Mouse (Mus musculus) thymus, postnatal 10 days (tissue): ENCODE measurements around the gene Cyp2b13.
"Not testable (repeated sequence)": the region's sequence is repeated elsewhere in the genome, so short reads cannot be mapped to it uniquely, and the experiment has no call there.

Experiments used
- DNase-seq, 2 experiments: peaks; one replicate each; pipeline ENCODE4 v3.0.0; 2021; ENCODE audit warnings: low spot score in 2 of 2

Cyp2b13 gene

DNA sequence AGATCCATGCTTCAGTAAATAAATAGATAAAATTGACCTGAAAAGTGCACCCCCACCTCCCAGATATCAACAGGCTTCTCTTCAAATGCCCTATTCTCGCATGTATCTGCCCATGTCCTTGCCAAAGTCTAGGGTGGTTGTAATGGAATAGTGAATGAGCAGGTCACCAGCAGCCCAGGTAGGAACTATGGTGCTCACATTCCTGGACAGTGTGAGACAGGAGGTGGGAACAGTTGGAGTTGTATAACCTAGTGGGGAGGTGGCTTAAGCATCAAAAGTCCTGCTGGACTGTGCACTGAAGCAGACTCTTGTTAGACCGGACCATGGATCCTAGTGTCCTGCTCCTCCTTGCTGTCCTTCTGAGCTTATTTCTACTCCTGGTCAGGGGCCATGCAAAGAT, at the start of gene Cyp2b13:
TSS of gene Cyp2b13 (plus strand) at position 301 of the 400 bp plus-strand sequence.
- not testable (repeated sequence) for DNase-seq

DNA sequence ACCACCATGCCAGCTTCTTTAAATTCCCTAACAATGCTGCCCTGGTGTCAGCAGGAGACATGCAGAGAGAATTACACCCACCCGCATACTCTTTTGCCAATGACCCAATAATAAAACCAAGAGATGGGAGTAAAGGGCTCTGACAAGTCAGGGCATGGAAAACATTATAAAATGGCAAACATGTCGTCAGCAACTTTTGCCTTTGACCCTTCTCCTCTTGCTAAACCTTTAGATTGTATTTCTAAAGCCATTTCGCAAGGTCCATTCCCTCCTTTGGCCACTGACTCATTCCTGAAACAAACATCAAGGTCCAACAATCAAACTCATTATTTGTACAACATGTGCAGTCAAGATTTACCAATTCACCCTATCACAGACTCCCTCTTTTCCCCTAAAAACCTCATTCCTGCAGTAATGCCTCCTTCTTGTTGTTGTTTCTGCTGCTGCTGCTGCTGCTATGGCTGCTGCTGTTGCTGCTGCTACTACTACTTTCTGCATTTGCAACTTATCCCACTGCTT, 41.4 kb upstream of the Cyp2b13 start:
- DNase-seq = not testable (repeated sequence)

GRCm38 (mm10) chr7:26054885-26055630, 6.2 kb upstream of the Cyp2b13 start:
- not testable (repeated sequence) for DNase-seq

GRCm38 (mm10) chr7:26071677-26072076, 10.4 kb downstream of the Cyp2b13 start:
- not testable (repeated sequence) for DNase-seq

DNA sequence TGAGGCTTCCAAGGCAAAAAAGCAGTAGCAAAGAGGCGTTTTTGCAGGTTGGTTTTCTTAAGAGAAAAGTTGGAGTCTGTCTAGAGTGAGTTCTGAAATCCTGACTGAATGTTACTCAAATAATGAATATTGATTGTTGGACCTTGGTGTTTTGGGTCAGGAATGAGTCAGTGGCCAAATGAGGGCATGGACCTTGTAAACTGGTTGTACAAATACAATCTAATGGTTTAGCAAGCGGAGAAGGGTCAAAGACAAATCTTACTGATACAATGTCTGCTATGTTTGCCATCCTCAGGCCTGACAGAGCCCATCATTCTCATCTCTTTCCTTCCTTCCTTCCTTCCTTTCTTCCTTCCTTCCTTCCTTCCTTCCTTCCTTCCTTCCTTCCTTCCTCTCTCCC, 21.3 kb downstream of the Cyp2b13 start:
- DNase-seq = no peak

- DNase-seq = no peak
Measured at GRCm38 (mm10) chr7:26087391-26087790, 26.1 kb downstream of the Cyp2b13 start.

DNA sequence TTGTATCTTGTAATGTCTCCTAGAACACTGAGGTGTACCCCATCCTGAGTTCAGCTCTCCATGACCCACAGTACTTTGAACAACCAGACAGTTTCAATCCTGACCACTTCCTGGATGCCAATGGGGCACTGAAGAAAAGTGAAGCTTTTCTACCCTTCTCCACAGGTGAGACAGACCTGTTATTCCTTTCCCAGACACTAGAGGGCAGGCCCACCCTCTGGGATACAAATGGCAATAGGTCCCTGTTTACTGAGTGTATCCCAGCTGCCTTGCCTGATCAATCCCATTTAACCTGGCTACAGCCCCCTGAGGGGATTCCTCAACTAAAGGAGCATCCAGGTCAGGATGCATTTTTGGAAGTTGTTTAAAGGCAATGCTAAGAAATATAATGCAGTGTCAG, 27.3 kb downstream of the Cyp2b13 start:
- not testable (repeated sequence) for DNase-seq

DNA sequence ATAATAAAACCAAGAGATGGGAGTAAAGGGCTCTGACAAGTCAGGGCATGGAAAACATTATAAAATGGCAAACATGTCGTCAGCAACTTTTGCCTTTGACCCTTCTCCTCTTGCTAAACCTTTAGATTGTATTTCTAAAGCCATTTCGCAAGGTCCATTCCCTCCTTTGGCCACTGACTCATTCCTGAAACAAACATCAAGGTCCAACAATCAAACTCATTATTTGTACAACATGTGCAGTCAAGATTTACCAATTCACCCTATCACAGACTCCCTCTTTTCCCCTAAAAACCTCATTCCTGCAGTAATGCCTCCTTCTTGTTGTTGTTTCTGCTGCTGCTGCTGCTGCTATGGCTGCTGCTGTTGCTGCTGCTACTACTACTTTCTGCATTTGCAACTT, 78.3 kb downstream of the Cyp2b13 start:
- not testable (repeated sequence) for DNase-seq

DNA sequence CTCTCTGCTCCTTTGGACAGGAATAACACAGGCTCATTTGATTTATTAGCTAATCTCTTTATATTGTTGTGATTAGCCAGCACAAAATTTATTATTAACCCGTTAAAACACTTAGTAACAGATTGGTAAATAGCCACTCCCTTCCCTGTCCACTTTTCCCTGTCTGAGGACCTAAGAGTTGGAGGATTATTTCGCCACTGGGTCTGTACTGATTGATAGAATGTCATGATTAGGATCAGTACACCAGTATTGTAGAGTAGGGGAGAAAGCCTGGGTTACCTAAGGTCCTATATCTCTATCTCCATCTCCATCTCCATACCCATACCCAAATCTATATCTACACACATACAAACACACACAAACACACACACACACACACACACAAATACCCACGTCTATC, 82.4 kb downstream of the Cyp2b13 start:
- DNase-seq = not testable (repeated sequence)
